Mouse (Mus musculus): ENCODE data around the gene Slc1a4.

The Slc1a4 gene

DNA sequence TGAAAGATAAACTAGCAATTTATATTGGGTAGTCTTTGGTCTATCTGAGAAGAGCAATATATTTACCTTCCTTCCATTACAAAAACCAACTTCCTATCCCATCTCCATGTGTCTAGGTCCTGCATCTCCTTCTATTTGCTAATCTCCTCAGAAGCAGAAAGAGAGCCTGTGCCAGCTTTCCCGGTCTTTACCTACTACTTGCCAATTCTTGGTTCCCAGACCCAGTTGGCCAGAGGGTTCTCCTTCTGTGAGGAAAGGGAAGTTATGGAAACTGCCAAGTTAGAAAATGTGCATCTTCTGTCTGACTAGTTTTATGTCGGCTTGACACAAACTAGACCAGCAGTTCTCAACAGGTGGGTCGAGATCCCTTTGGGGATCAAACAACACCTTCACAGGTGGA, 8.5 kb downstream of the Slc1a4 start:
- DNase-seq: no peak

DNA sequence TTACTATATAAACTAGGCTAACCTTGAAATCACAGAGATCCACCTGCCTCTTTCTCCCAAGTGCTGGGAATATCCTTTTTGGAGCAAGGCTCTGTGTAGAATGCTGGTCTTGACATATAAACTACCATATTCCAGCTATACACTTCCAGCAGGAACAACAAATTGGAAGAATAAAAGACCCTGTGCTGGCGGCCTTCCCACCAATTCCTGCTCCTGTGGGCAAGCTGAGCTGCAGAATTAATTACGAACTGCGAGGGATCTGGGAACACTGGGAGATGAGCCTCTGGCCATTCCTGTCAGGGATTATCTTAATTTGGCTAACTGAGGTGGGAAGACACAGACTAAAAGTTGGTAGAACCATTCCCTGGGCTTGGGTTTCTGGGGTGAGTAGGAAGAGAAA, 10.1 kb downstream of the Slc1a4 start:
- DNase-seq: no peak

DNA sequence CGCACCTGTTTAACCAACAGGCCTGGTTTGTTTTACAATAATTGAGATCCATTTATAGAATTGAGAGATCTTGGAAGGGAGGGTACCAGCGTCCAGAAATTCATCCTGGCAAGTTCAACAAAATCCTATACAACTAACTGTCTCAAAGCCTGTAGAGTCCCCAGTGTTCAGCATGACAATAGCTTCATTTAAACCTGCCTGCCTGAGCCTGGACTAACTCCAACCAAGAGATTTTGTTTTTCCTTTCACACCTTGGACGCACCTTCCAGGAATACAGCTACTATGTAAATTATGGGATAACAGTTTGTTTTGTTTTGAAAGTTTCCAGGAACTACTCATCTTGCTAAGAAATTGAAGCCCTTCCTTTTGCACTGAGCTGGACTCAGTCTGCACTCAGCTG, 11.9 kb downstream of the Slc1a4 start:
- no peak for DNase-seq

DNA sequence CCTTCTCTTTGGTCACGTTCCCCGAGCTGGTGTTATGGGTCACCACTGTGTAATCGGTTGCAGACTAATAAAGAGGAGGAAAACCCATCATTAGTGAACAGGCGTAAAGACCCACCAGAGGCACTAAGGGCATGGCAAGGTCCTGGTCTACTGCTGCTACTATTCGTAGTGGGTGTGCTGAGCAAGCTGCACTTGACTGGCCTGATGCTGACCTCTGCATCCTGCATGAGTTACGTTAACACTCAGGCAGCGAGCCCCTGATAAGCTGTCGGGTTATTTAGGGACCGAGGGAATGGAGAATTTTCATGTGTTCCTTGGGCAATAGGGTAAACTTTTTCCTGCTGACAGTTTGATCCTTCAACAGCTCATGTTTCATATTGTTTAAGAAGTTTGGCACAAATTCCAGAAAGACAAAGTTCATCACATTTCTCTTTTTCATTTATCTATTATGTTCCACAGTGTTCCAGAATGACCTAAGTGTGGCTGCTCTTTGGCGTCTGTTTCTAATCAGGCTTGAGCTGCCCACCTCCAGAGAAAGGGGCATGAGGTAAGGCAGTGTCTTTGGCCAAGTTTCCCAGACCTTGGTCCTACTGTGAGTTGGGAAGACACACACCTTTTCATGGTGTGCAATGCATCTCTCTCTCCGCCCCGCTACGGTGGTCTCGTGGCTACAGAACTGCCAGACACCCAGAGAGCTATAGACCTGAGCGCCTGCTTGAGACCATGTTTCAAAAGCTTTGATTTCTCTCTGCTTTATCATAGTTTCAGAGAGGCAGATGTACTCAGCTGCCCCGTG, 13.7 kb downstream of the Slc1a4 start:
- no peak for DNase-seq

DNA sequence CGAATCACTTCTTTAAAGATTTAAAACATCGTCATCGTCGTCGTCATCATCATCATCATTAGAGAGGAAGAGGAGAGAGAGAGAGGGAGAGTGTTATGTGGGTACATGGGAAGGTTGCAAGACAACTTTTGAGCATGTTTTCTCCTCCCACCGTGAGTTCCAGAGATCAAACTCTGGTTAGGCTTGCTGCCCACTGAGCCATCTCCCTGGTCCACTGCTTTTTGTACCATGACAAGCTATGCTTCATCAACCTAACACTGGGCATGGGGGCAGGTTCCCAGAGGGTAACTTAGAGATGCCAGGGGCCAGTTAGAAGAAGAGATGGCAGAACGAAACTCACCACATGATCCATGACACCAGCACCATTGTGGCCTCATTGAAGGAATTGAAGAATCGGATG, 18.9 kb downstream of the Slc1a4 start:
- DNase-seq: no peak

DNA sequence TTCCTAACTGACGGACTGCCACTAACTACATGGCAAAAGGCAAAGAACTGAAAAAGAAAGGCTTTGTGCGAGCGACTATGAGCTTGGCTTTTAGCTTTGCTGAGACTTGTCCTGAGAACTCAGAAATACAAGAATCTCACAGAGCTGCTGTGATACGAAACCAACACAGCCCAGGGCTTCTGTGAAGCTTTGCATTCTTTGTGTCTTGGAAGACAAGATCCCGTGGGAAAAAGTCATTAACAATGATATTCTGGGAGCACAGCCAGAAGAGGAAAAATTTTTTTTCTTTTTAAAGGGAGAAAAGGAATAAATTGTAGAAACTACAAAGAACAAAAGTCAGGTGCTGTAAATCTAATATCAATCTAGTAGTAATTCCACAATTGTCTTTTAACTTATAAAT, 23.5 kb downstream of the Slc1a4 start:
- DNase-seq: no peak

DNA sequence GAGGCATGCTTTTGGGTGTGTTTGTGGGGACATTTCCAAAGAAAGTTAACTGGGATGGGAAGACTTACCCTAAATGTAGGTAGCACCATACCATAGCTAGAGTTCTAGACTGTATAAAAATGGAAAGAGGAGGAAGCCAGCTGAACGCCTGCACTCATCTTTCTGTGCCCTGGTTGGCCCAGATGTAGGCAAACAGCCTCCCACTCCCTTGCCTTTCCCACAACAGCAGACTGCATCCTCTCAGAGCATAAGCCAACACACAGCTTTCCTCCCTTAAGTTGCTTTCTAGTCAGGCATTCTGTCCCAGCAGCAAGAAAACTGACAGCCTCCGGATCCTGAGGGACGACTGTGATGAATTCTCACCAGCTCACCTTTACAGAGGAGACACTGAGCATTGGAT, 25.1 kb downstream of the Slc1a4 start:
- DNase-seq: no peak

DNA sequence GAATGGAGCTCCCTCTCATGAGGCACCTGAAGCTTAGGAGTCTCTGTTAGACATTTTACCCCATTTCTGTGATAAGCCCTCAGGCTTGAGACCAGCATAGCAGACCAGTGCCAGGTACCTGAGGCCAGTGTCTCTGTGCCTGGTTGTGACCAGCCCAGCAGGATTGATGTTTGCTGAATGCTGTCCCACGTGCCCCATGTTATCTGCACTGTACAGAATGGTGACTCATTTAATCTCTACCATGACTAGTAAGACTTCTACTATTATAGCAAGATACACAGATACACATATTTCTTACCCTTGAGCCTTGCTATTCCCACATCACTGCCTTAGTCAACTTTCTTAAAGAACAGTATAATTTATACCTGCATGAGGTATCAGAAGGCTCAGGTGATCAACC, 26.9 kb downstream of the Slc1a4 start:
- DNase-seq: no peak

DNA sequence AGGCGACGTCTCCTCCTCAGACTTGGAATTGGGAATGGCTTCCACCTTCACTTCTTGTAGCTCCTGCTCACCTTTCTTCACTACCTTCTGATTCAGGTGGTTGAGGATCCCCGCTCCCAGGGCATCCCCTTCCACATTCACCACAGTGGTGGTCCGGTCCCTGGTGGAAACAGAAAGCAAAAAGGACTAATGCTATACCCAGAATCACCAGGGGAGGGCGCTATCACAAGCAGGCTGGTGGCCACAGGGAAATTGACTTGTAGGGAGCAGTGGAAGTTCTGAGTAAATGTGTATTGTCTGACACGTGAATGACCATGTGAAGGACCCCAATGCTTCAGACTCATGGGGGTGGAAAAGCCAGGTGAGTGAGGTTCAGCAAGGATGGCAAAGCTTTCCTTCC, 28.2 kb downstream of the Slc1a4 start:
- peak; percentile 74 for DNase-seq

DNA sequence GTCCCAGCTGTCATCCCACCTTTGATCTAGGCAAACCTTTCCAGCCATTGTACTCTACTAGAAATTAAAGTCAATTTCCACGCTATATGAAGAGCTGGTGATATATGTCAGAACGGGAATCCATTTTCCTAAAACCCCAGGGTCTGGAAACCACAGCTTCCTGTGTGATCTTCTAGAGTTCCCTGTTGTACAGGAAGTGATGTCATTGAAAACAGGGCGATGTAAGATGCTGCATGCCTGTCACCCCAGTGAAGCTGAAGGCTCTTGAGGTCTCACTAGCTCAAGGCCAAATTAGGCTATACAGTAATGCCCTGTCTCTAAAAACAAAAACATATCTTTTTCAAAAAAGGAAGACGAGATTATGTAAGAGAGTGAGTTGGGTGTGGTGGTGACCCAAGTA, 31.2 kb downstream of the Slc1a4 start:
- DNase-seq: no peak

DNA sequence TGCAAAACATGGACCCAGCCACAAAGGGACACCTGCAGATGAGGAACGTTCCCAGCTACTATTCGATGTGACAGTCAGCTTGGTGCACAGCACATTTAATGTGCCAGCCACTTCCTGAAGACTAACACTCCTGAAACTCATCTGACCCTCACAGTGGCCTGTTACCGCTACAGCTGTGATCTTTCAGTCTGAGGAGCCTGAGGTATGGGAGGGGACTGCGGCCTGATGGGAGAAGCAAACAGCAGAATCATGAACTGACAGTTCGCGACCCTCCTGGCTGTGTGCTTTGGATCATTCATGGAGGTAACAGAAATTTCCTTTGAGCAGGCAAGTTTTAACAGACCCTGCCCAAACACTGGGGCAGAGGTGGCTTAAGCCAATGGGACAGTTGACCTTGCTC, 31.7 kb downstream of the Slc1a4 start:
- no peak for DNase-seq

DNA sequence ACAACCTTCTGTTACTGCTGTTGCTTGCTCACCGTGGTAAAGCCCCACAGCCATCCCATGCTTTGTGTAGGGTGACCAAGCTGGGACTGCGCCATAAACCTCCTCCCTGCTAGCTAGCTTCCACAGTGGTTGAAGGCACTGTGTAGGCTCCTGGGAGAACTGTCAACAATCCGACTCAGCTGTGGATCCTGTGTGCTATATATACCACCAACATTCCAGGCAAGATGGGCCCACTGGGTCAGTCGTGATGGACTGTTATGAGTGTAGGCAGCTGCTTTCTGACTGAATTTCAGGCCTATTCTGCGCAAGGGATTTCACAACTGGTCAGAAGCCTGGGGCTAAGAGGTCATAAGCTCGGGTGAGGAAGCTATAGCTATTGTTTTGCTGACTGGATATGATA, 32.6 kb downstream of the Slc1a4 start:
- DNase-seq: no peak

DNA sequence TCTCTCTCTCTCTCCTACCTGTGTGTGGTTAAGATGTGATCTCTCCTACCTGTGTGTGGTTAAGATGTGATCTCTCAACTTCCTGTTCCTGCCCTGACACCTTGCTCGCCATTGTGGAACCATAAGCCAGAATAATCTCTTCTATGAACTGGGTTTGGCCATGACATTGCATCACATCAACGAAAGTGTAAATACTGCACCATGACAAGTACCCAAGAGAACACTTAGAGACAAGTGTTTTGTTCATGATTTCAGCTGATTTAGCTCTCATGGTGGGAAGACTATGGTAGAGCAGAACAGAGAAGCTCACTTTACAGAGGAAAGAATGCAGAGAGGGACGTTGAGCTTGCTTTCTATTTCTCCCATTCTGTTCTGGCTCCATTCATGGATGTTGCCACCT, 48.0 kb downstream of the Slc1a4 start:
- no peak for DNase-seq

DNA sequence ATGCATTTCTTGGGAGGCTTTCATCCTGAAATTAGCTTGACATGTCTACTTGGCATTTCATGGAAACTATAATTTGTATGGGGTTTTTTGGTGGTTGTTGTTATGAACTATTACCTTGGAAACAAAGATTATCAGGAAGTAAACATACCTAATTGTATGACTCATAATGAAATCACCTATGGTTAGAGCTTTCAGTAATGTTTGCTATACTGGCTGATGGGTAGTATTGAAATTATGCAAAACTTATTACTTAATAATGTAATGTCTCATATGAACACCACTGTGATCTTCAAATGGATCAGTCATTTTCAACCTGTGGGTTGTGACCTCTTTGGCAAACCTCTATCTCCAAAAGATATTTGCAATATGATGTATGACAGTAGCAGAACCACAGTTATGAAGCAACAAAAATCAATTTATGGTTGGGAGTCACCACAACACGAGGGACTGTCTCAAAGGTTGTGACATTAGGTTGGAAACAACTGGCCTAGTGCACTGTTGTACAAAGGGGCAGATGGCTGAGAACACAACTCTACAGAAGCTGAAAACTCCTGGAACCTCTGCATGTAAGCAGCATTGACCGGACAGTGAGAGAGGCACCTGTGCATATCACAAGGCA, 49.8 kb downstream of the Slc1a4 start:
- no peak for DNase-seq

DNA sequence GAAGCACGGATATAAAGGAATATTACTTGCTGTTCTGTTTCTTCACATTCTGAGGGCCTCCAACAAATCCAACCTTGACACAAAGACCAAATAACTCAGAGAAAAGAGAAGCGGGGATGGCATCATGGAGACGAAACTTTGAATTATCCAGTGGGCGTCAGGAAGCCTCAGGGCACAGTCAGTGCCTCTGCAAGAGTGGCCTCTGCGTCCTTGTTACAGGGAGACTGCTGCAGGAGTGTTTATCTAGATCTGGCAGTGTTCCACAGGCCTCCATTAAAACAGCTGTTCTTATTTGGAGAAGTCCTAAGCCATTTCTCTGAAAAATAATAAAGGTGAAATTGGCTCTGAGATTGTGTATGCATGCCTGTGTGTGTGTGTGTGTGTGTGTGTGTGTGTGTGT, 51.5 kb downstream of the Slc1a4 start:
- DNase-seq: no peak

DNA sequence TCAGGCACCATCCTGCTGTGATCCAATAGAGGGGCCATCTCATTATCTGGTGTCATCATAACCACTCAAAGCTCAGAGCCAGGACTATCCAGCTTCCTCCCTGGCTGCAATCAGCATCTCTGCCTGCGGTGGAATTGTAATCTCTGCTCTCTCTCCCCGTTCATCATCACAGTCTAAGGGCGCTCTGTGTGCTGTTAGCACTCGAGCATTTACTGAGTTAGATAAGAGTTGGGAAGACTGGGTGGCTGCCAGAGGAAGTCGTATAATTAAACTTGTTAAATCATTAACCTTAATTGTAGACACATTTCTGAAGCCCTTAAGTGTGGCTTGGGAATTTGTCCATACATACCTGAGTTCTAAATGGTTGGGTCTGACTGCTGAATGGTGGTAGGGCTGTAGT, 53.8 kb downstream of the Slc1a4 start:
- no peak for DNase-seq

DNA sequence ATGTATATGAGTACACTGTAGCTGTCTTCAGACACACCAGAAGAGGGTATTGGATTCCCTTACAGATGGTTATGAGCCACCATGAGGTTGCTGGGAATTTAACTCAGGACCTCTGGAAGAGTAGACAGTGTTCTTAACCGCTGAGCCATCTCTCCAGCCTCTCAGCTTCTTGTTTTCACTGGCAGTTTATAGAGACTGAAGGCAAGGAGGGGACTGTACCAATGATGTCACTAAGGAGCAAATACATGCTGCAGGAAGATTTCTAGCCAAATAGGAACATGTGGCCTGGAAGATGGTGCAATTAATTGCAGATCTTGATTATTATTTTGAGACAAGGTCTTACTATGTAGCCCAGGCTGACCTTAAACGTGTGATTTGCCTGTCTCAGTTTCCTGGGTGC, 55.4 kb downstream of the Slc1a4 start:
- DNase-seq: no peak

DNA sequence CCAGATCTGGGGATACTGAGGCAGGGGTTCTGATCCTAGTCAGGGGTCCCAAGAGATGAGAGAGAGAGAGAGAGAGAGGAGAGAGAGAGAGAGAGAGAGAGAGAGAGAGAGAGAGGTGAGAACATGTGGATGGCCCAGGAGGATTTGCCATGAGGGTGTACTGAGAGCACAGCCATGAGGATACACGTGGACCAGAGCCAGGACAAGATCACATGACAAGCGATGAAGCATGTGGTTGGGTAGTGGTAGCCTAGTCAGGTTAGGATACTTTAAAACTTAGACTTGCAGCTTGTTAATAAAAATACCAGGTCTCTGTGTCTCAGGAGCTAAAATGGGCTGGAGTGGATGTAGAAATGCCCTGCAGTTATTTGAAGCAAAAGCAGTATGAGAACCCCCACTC, 56.5 kb downstream of the Slc1a4 start:
- DNase-seq: no peak

DNA sequence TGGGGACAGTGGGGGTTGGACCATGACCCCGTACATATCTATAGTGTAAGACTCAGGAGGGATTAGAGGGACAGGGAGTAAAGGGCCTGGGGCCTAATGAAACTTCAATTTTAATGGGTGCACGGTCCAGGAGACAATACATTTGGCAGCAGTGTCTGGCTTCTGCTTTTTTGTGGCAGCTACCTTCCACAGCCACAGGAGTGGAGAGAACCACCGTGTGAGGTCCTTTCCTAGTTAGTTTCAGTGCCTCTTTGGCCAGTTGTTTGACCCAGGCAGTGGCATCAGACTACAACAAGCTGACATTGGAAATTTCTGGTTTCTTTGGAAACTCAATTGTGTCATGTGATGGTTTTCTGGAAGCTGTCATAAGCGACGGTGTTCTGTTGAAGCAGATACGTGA, 62.6 kb downstream of the Slc1a4 start:
- DNase-seq: no peak

DNA sequence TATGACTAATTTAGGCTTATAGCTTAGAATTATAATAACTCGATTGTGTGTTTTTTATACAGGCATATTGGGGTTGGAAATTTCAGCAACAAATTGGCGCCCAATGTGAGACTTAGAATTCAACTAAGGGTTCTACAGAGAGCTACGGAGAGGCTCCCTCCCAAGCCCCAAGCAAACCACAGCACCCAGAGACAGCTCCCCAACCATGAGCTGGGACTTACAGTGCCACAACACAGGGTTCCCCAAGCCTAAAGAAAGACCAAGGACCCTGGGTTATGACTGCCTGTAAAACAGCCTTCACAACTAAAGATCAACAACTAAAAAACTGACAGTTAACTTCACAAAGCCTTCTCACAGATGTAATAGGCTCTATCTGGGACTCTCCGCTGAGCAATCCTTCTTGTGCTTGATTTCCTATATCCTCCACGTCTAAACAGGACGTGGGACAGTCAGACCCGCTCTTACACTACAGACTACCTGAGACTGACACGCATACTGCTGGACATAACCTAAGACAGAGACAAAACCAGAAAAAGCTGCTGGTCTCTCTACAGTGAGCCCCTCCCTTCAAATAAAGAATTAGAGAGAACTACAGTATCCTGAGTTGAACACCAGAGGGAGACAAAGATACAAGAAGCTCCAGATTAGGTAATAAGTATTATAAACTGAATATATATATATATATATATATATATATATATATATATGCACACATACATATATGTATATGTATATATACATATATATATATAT, 69.7 kb downstream of the Slc1a4 start:
- DNase-seq: no peak

DNA sequence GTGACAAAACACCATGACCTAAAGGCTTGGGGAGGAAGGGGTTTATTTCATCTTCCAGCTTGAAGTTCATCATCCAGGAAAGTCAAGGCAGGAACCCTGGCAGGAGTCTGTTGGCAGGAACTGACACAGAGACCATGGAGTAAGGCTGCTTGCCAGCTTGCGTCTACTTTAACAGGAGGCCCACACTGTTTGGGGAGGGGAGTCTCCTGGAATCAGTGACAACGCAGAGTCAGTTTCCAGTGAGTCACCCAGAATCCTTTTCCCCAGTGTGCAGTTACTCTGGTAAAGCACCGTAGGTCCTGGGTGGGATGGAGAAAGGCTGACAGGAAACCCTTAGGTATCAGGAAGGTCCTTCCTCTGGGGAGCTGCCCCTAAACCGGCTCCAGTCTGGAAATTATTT, 77.7 kb downstream of the Slc1a4 start:
- DNase-seq: no peak

DNA sequence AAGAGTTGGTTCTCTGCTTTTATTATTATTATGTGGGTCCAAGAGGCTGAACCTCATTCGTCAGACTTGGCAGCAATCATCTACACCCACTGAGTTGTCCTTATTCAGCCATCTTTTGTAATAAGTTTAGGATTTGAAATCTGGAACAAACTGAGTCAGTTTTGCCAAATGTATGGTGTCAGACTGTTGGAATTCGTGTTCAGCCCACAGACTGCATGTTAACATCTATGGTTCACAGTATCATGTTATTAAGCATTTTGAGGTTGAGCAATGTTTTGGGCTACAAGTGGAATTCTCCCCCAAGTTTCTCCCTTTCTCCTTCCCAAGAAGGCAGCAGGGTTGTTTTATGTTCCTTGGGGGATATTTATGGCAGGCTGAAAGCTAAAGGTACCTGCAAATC, 79.4 kb downstream of the Slc1a4 start:
- no peak for DNase-seq
